Mouse (Mus musculus): ENCODE measurements around the gene Plekha7.

- TF ChIP-seq CTCF (IDR thresholded peaks at IDR 0.05; ENCODE audit: extremely low read depth, insufficient read length, insufficient replicate concordance, low read depth, low read length) (no peak), POLR2A (IDR thresholded peaks at IDR 0.05; ENCODE audit: low read depth, low read length) (no peak)
Observed at GRCm38 (mm10) chr7:116186156-116186555, 122.0 kb downstream of the Plekha7 start.

Data from small intestine, adult 2 months (tissue).